Mouse (Mus musculus) CH12.LX (cell line): ENCODE results near the gene Lce3b. TPM values are rescaled to one million over a fixed set of nuclear protein-coding genes. Genes with fewer than 3 reads are reported as not detected.

ENCODE experiments used
- DNase-seq: peaks from one replicate; pipeline ENCODE4 v3.0.0-alpha.2; 2013; ENCODE audit errors: extremely low read depth
- H3K27ac ChIP-seq: 2 replicates; pipeline ENCODE4 v1.5.1; 2012; ENCODE audit warnings: low read depth, mild to moderate bottlenecking, control low read depth, moderate library complexity; ENCODE audit not compliant: insufficient read depth
- H3K27me3 ChIP-seq: replicated peaks from 2 replicates; pipeline ENCODE3; 2012; ENCODE audit warnings: inconsistent platforms
- H3K36me3 ChIP-seq, 2 experiments: replicated peaks in 1 of 2; 2 replicates each; pipeline versions ENCODE3 to v1.6.1; 2012; ENCODE audit warnings: inconsistent platforms in 1 of 2, low read length in 1 of 2, mild to moderate bottlenecking in 1 of 2, mixed read lengths in 1 of 2, moderate library complexity in 1 of 2; ENCODE audit not compliant: control insufficient read depth in 1 of 2, insufficient read depth in 1 of 2
- H3K4me1 ChIP-seq, 2 experiments: 2 replicates each; pipeline ENCODE4 v1.6.1; 2012; ENCODE audit warnings: inconsistent platforms in 1 of 2, moderate library complexity in 1 of 2; ENCODE audit not compliant: insufficient read depth in 2 of 2, control insufficient read depth in 1 of 2
- H3K4me2 ChIP-seq: 2 replicates; pipeline ENCODE4 v1.6.1; 2012; ENCODE audit warnings: low read depth, mild to moderate bottlenecking, control low read depth; ENCODE audit not compliant: poor library complexity, insufficient read depth, severe bottlenecking
- H3K4me3 ChIP-seq, 3 experiments: fragments of 150-350 bp in 1 of 3; sonication (generic) in 1 of 3; replicated peaks in 1 of 3; 2 replicates each; pipeline versions ENCODE3 to v1.5.1; 2011 to 2012; ENCODE audit warnings: low read depth in 2 of 3, low read length in 2 of 3, mild to moderate bottlenecking in 2 of 3, moderate library complexity in 2 of 3, control low read depth in 1 of 3, improper control_type of control experiment in 1 of 3, inconsistent platforms in 1 of 3, mixed read lengths in 1 of 3; ENCODE audit not compliant: poor library complexity in 1 of 3
- H3K79me2 ChIP-seq: replicated peaks from 2 replicates; pipeline ENCODE4 v1.6.1; 2012; ENCODE audit warnings: mild to moderate bottlenecking, moderate library complexity; ENCODE audit not compliant: control insufficient read depth, poor library complexity, insufficient read depth, severe bottlenecking; ENCODE audit errors: extremely low read depth
- H3K9ac ChIP-seq: 2 replicates; pipeline ENCODE4 v1.6.1; 2012; ENCODE audit warnings: low read depth, mild to moderate bottlenecking, control low read depth, moderate library complexity; ENCODE audit not compliant: insufficient read depth
- H3K9me3 ChIP-seq: replicated peaks from 2 replicates; pipeline ENCODE3; 2012; ENCODE audit warnings: low read length, inconsistent platforms, mixed read lengths
- BHLHE40 ChIP-seq: IDR thresholded peaks from 2 replicates; pipeline ENCODE4 v1.6.1; 2011; ENCODE audit warnings: mild to moderate bottlenecking, low read depth, low read length, improper control_type of control experiment
- CHD1 ChIP-seq: IDR thresholded peaks from 2 replicates; pipeline ENCODE4 v1.6.1; 2012; ENCODE audit warnings: low read depth, low read length, improper control_type of control experiment, inconsistent platforms
- CHD2 ChIP-seq: IDR thresholded peaks from 2 replicates; pipeline ENCODE4 v1.6.1; 2011; ENCODE audit warnings: low read length, improper control_type of control experiment
- CTCF ChIP-seq, 2 experiments: IDR thresholded peaks in 1 of 2; conservative IDR thresholded peaks in 1 of 2; 2 replicates each; pipeline ENCODE4 v1.5.1; 2011 to 2012; ENCODE audit warnings: low read depth in 2 of 2, low read length in 2 of 2, improper control_type of control experiment in 1 of 2, inconsistent platforms in 1 of 2, mild to moderate bottlenecking in 1 of 2, moderate library complexity in 1 of 2
- E2F4 ChIP-seq: IDR thresholded peaks from 2 replicates; pipeline ENCODE4 v1.6.1; 2011; ENCODE audit warnings: low read depth, low read length, improper control_type of control experiment; ENCODE audit not compliant: insufficient replicate concordance
- ELF1 ChIP-seq: IDR thresholded peaks from 2 replicates; pipeline ENCODE4 v1.6.1; 2014; ENCODE audit warnings: low read depth, mild to moderate bottlenecking, inconsistent platforms, low read length, improper control_type of control experiment
- ETS1 ChIP-seq: conservative IDR thresholded peaks from 2 replicates; pipeline ENCODE4 v1.6.1; 2012; ENCODE audit warnings: low read depth, mild to moderate bottlenecking, inconsistent platforms, low read length, improper control_type of control experiment, moderate library complexity
- GABPA ChIP-seq: IDR thresholded peaks from 2 replicates; pipeline ENCODE4 v1.6.1; 2012; ENCODE audit warnings: low read depth, low read length, improper control_type of control experiment, inconsistent platforms; ENCODE audit not compliant: insufficient replicate concordance
- JUND ChIP-seq: conservative IDR thresholded peaks from 2 replicates; pipeline ENCODE4 v1.6.1; 2011; ENCODE audit warnings: low read depth, low read length, improper control_type of control experiment
- MAZ ChIP-seq: IDR thresholded peaks from 2 replicates; pipeline ENCODE4 v1.6.1; 2012; ENCODE audit warnings: low read depth, mild to moderate bottlenecking, inconsistent platforms, low read length, improper control_type of control experiment, moderate library complexity
- MEF2A ChIP-seq: IDR thresholded peaks from 2 replicates; pipeline ENCODE4 v1.6.1; 2014; ENCODE audit warnings: low read depth, mild to moderate bottlenecking, inconsistent platforms, low read length, improper control_type of control experiment, borderline replicate concordance
- NELFE ChIP-seq: IDR thresholded peaks from 2 replicates; pipeline ENCODE4 v1.6.1; 2011; ENCODE audit warnings: low read depth, low read length, improper control_type of control experiment
- POLR2AphosphoS2 ChIP-seq: IDR thresholded peaks from 2 replicates; pipeline ENCODE4 v1.6.1; 2011; ENCODE audit warnings: low read depth, low read length, improper control_type of control experiment
- RAD21 ChIP-seq: IDR thresholded peaks from 2 replicates; pipeline ENCODE4 v1.6.1; 2011; ENCODE audit warnings: low read depth, mild to moderate bottlenecking, low read length, improper control_type of control experiment, moderate library complexity
- SMC3 ChIP-seq: IDR thresholded peaks from 2 replicates; pipeline ENCODE4 v1.6.1; 2011; ENCODE audit warnings: low read depth, low read length, improper control_type of control experiment
- TBP ChIP-seq: conservative IDR thresholded peaks from 2 replicates; pipeline ENCODE4 v1.6.1; 2011; ENCODE audit warnings: low read depth, low read length, improper control_type of control experiment
- TCF12 ChIP-seq: IDR thresholded peaks from 2 replicates; pipeline ENCODE4 v1.6.1; 2014; ENCODE audit warnings: low read depth, mild to moderate bottlenecking, inconsistent platforms, low read length, improper control_type of control experiment
- UBTF ChIP-seq: IDR thresholded peaks from 2 replicates; pipeline ENCODE4 v1.6.1; 2012; ENCODE audit warnings: low read depth, mild to moderate bottlenecking, inconsistent platforms, low read length, improper control_type of control experiment, moderate library complexity
- USF1 ChIP-seq: IDR thresholded peaks from 2 replicates; pipeline ENCODE4 v1.6.1; 2014; ENCODE audit warnings: low read depth, mild to moderate bottlenecking, inconsistent platforms, low read length, improper control_type of control experiment
- USF2 ChIP-seq: conservative IDR thresholded peaks from 2 replicates; pipeline ENCODE4 v1.6.1; 2011; ENCODE audit warnings: low read depth, low read length, improper control_type of control experiment
- ZKSCAN1 ChIP-seq: IDR thresholded peaks from 2 replicates; pipeline ENCODE4 v1.6.1; 2012; ENCODE audit warnings: low read depth, inconsistent platforms, low read length, improper control_type of control experiment, borderline replicate concordance
- ZNF384 ChIP-seq: IDR thresholded peaks from 2 replicates; pipeline ENCODE4 v1.6.1; 2012; ENCODE audit warnings: low read depth, low read length, improper control_type of control experiment, inconsistent platforms
- dilution Hi-C: fragments of 300-500 bp; cut with MboI; formaldehyde crosslinking; loops from 2 replicates; pipeline ENCODE4 v1.14.3; 2020; ENCODE audit warnings: low sequenced_read_pairs; ENCODE audit not compliant: extremely low pct_unique_long_range_greater_than_20kb, extremely low pct_ligation_motif_present
- in situ Hi-C: fragments of 300-500 bp; cut with MboI; formaldehyde crosslinking; loops from 3 replicates; pipeline ENCODE4 v1.14.3; 2019; ENCODE audit warnings: low sequenced_read_pairs, low pct_ligation_motif_present, low pct_unique_long_range_greater_than_20kb, mixed read lengths
- polyA plus RNA-seq: library from polyadenylated mRNA; unstranded; fragments of >175 nt; gene quantifications from 2 replicates; pipeline ENCODE4 v1.2.1, GENCODE M21; 2012; ENCODE audit warnings: low read depth; ENCODE audit not compliant: insufficient read length
- total RNA-seq, 2 experiments: library from RNA; depleted of rRNA; stranded (reverse); fragments of 300-350 nt in 1 of 2; fragments of >200 nt in 1 of 2; gene quantifications; 2 replicates each; pipeline ENCODE4 v1.2.3; 2012 to 2014

The Lce3b gene
- total RNA-seq (2012; rRNA removed) (not detected in 2 replicates), total RNA-seq (2014; rRNA removed) (not detected in 2 replicates), polyA plus RNA-seq (not detected in 2 replicates)

- no peak for DNase-seq
- H3K27ac ChIP-seq = no peak within 1 kb of the TSS
- no peak for TF ChIP-seq RAD21
- no peak for TF ChIP-seq BHLHE40
- TF ChIP-seq USF2 = no peak
- no peak for TF ChIP-seq CHD2
- TF ChIP-seq TCF12 = no peak
- no peak for TF ChIP-seq SMC3
- no peak for TF ChIP-seq ZNF384
- no peak for TF ChIP-seq USF1
- no peak for TF ChIP-seq GABPA
- TF ChIP-seq UBTF = no peak
- TF ChIP-seq CHD1 = no peak
- TF ChIP-seq CTCF (conservative IDR thresholded peaks at IDR 0.05 in 1 of 2, IDR thresholded peaks at IDR 0.05 in 1 of 2; ENCODE audit: low read depth in 2 of 2, low read length in 2 of 2) = no peak
- TF ChIP-seq ELF1 = no peak
- TF ChIP-seq, all 38 proteins: peak for 0
- Histone ChIP-seq H3K27me3 (no peaks in the 10 kb centered on the region), H3K36me3 (no peaks in the 10 kb centered on the region), H3K4me1 (no peaks in the 10 kb centered on the region), H3K9ac (no peak within 1 kb of the TSS), H3K79me2 (no peaks in the 10 kb centered on the region), H3K4me2 (no peak within 1 kb of the TSS), H3K9me3 (no peaks in the 10 kb centered on the region), H3K4me3 (no peak within 1 kb of the TSS)
- dilution Hi-C loops = no loop called here
- in situ Hi-C loops = no loop called here
Measured at GRCm38 (mm10) chr3:92932679-92933078, at the start of gene Lce3b. Lce3b (plus strand) TSS chr3:92932979.

- TF ChIP-seq BHLHE40 (no peak), UBTF (no peak), TBP (no peak), ETS1 (no peak), NELFE (no peak), JUND (no peak), E2F4 (no peak), USF2 (no peak), MAZ (no peak), RAD21 (no peak), MEF2A (no peak), POLR2AphosphoS2 (no peak), CTCF (conservative IDR thresholded peaks at IDR 0.05 in 1 of 2, IDR thresholded peaks at IDR 0.05 in 1 of 2; ENCODE audit: low read depth in 2 of 2, low read length in 2 of 2) (no peak), TCF12 (no peak), ZKSCAN1 (no peak)
- TF ChIP-seq, all 38 proteins: peak for 0
- no peak overlapping the region for H3K9ac ChIP-seq
- no peak overlapping the region for H3K27ac ChIP-seq
- DNase-seq = no peak
- dilution Hi-C loops = no loop called here
- H3K27me3 ChIP-seq = no peaks in the 10 kb centered on the region
- H3K4me2 ChIP-seq = no peak overlapping the region
- no peaks in the 10 kb centered on the region for H3K9me3 ChIP-seq
- H3K79me2 ChIP-seq = no peaks in the 10 kb centered on the region
- H3K4me3 ChIP-seq = no peak overlapping the region
- in situ Hi-C loops = no loop called here
- no peaks in the 10 kb centered on the region for H3K4me1 ChIP-seq
- H3K36me3 ChIP-seq = no peaks in the 10 kb centered on the region
Measured at GRCm38 (mm10) chr3:92894063-92894462, 38.7 kb upstream of the Lce3b start.
